In genomic region chr15:102395061-102395460, GRCm38 (mm10) we compare ENCODE assay signal across 10 mouse cellular contexts. TPM values are rescaled to one million over a fixed set of nuclear protein-coding genes. Genes with fewer than 3 reads are reported as not detected.
DNase-seq lines count a peak whose midpoint lies in the region; ATAC-seq and TF ChIP-seq lines count a peak whose summit lies in the region.
"Had no signal": no experiment of that assay in that cellular context is flagged by ENCODE, and none has a peak within 500 bp of the region (broad histone marks: within the 10 kb centered on the region; RNA-seq: fewer than 3 reads in every experiment).

No protein-coding gene starts in this region.

- 9% methylated on average over 3 of the region's 3 CpGs for WGBS in lung, embryonic 15.5 days
- 43% methylated on average over 3 of the region's 3 CpGs for WGBS in lung, adult 2 months
- WGBS in stomach, embryonic 14.5 days = 11% methylated on average over 3 of the region's 3 CpGs
- 32% methylated on average over 3 of the region's 3 CpGs for WGBS in hindbrain, embryonic 13.5 days

- TF ChIP-seq CTCF in lung, adult 2 months (IDR thresholded peaks at IDR 0.05; ENCODE audit: insufficient read depth, low read length) = no peak

- no peak for TF ChIP-seq POLR2A in lung, adult 2 months (IDR thresholded peaks at IDR 0.05; ENCODE audit: borderline replicate concordance, extremely low read depth, low read depth, low read length)

- no peaks in the 10 kb centered on the region for H3K36me3 ChIP-seq in lung, embryonic 15.5 days
- H3K36me3 ChIP-seq in stomach, embryonic 14.5 days (ENCODE audit: control insufficient read depth, insufficient read depth, low read length) = no peaks in the 10 kb centered on the region
- H3K36me3 ChIP-seq in hindbrain, embryonic 13.5 days = no peaks in the 10 kb centered on the region
- H3K36me3 ChIP-seq: midbrain, embryonic 12.5 days had no signal

- no peak overlapping the region for H3K9ac ChIP-seq in lung, embryonic 15.5 days
- H3K9ac ChIP-seq in stomach, embryonic 14.5 days (replicated peaks; ENCODE audit: low read depth, low read length) = no peak overlapping the region
- no peak overlapping the region for H3K9ac ChIP-seq in hindbrain, embryonic 13.5 days
- H3K9ac ChIP-seq: midbrain, embryonic 12.5 days had no signal

- no peak for DNase-seq in lung, adult 2 months
- DNase-seq in embryo, embryonic 10 days (ENCODE audit: low spot score) = peak; percentile 81
- peak; percentile 16 to 50 for DNase-seq in kidney, postnatal 25 days
- DNase-seq in natural killer cell, adult 2 months (ENCODE audit: low spot score in 2 of 2) = no peak
- no peak for DNase-seq in frontal cortex, postnatal 10 days (ENCODE audit: low spot score in 2 of 2)

- no peaks in the 10 kb centered on the region for H3K27me3 ChIP-seq in lung, embryonic 15.5 days
- no peaks in the 10 kb centered on the region for H3K27me3 ChIP-seq in stomach, embryonic 14.5 days (ENCODE audit: control insufficient read depth, insufficient read depth, low read length)
- no peaks in the 10 kb centered on the region for H3K27me3 ChIP-seq in hindbrain, embryonic 13.5 days

- no peak overlapping the region for H3K4me3 ChIP-seq in lung, embryonic 15.5 days
- no peak overlapping the region for H3K4me3 ChIP-seq in lung, adult 2 months (replicated peaks; ENCODE audit: extremely low read depth, low read depth, low read length)
- no peak overlapping the region for H3K4me3 ChIP-seq in stomach, embryonic 14.5 days (ENCODE audit: low read depth, low read length)
- H3K4me3 ChIP-seq in hindbrain, embryonic 13.5 days = no peak overlapping the region
- H3K4me3 ChIP-seq: erythroblast, embryonic 14.5 days; midbrain, embryonic 12.5 days had no signal

- no peaks in the 10 kb centered on the region for H3K9me3 ChIP-seq in lung, embryonic 15.5 days
- no peaks in the 10 kb centered on the region for H3K9me3 ChIP-seq in stomach, embryonic 14.5 days (ENCODE audit: control insufficient read depth, low read depth, low read length)
- no peaks in the 10 kb centered on the region for H3K9me3 ChIP-seq in hindbrain, embryonic 13.5 days
- H3K9me3 ChIP-seq: midbrain, embryonic 12.5 days had no signal

- ATAC-seq in lung, embryonic 15.5 days (ENCODE audit: borderline replicate concordance, extremely low read depth, low FRiP score, low TSS enrichment) = peak; percentile 17; the same call in 1 of the 2 replicates
- ATAC-seq in stomach, embryonic 14.5 days (ENCODE audit: insufficient number of reproducible peaks, insufficient read depth, low FRiP score, low read depth) = peak; percentile 77
- no peak for ATAC-seq in hindbrain, embryonic 13.5 days (ENCODE audit: low FRiP score)

- H3K4me1 ChIP-seq in lung, embryonic 15.5 days = peaks cover 28% of the 10 kb centered on the region
- H3K4me1 ChIP-seq in lung, adult 2 months (ENCODE audit: control insufficient read depth, insufficient read depth, low read length) = peaks cover 10% of the 10 kb centered on the region; the same call in 1 of the 2 replicates
- peaks cover 8% of the 10 kb centered on the region; the same call in 1 of the 2 replicates for H3K4me1 ChIP-seq in stomach, embryonic 14.5 days (ENCODE audit: control insufficient read depth, insufficient read depth, low read length)
- H3K4me1 ChIP-seq in hindbrain, embryonic 13.5 days (replicated peaks) = peaks cover 8% of the 10 kb centered on the region

- H3K4me2 ChIP-seq in lung, embryonic 15.5 days = no peak overlapping the region
- no peak overlapping the region for H3K4me2 ChIP-seq in stomach, embryonic 14.5 days (replicated peaks; ENCODE audit: low read depth, low read length)
- H3K4me2 ChIP-seq in hindbrain, embryonic 13.5 days = no peak overlapping the region
- H3K4me2 ChIP-seq: midbrain, embryonic 12.5 days had no signal

- H3K27ac ChIP-seq in lung, embryonic 15.5 days = peak overlapping the region; percentile 85
- peak overlapping the region; percentile 67; the same call in 1 of the 2 replicates for H3K27ac ChIP-seq in stomach, embryonic 14.5 days (ENCODE audit: low read length)
- no peak overlapping the region for H3K27ac ChIP-seq in hindbrain, embryonic 13.5 days
- H3K27ac ChIP-seq: midbrain, embryonic 12.5 days had no signal

RNA-seq across cellular contexts. Expression of gene Sp1, which starts 10.9 kb away (rescaled TPM):
- polyA plus RNA-seq in lung, embryonic 15.5 days (2015; fragmentation: Nextera tagmentation; extraction: Ambion mirVana) = 10.6 TPM in 2 replicates
- polyA plus RNA-seq in lung, adult 2 months (2012; rRNA removed) = 18.5 and 20.0 TPM in 2 replicates
- polyA plus RNA-seq in stomach, embryonic 14.5 days (2014; fragmentation: Nextera tagmentation; extraction: Ambion mirVana) = 16.9 and 18.9 TPM in 2 replicates
- polyA plus RNA-seq in hindbrain, embryonic 13.5 days (2015; fragmentation: Nextera tagmentation; extraction: Ambion mirVana) = 4.6 and 6.0 TPM in 2 replicates

RNA-seq across cellular contexts. Expression of gene Sp7, which starts 28.1 kb away (rescaled TPM):
- polyA plus RNA-seq in lung, embryonic 15.5 days (2015; fragmentation: Nextera tagmentation; extraction: Ambion mirVana) = 0.48 and 0.55 TPM in 2 replicates
- polyA plus RNA-seq in lung, adult 2 months (2012; rRNA removed) = 0.05 TPM in 1 of 2 replicates, not detected in the other
- 2.0 and 2.5 TPM in 2 replicates for polyA plus RNA-seq in stomach, embryonic 14.5 days (2014; fragmentation: Nextera tagmentation; extraction: Ambion mirVana)
- polyA plus RNA-seq in hindbrain, embryonic 13.5 days (2015; fragmentation: Nextera tagmentation; extraction: Ambion mirVana) = 1.1 and 1.2 TPM in 2 replicates
- polyA plus RNA-seq: erythroblast, embryonic 14.5 days had no signal

RNA-seq across cellular contexts. Expression of gene Aaas, which starts 44.5 kb away (rescaled TPM):
- 91.1 and 92.0 TPM in 2 replicates for polyA plus RNA-seq in lung, embryonic 15.5 days (2015; fragmentation: Nextera tagmentation; extraction: Ambion mirVana)
- 21.9 and 27.5 TPM in 2 replicates for polyA plus RNA-seq in lung, adult 2 months (2012; rRNA removed)
- 63.8 and 68.4 TPM in 2 replicates for polyA plus RNA-seq in stomach, embryonic 14.5 days (2014; fragmentation: Nextera tagmentation; extraction: Ambion mirVana)
- 33.3 and 34.8 TPM in 2 replicates for polyA plus RNA-seq in hindbrain, embryonic 13.5 days (2015; fragmentation: Nextera tagmentation; extraction: Ambion mirVana)

RNA-seq across cellular contexts. Expression of gene Amhr2, which starts 50.1 kb away (rescaled TPM):
- polyA plus RNA-seq in lung, embryonic 15.5 days (2015; fragmentation: Nextera tagmentation; extraction: Ambion mirVana) = 0.59 and 0.82 TPM in 2 replicates
- 20.8 and 21.1 TPM in 2 replicates for polyA plus RNA-seq in lung, adult 2 months (2012; rRNA removed)
- 0.94 and 1.2 TPM in 2 replicates for polyA plus RNA-seq in stomach, embryonic 14.5 days (2014; fragmentation: Nextera tagmentation; extraction: Ambion mirVana)
- 0.14 and 0.40 TPM in 2 replicates for polyA plus RNA-seq in hindbrain, embryonic 13.5 days (2015; fragmentation: Nextera tagmentation; extraction: Ambion mirVana)
- polyA plus RNA-seq: midbrain, embryonic 12.5 days had no signal

Comparison
In these comparisons a context has a peak if more than half of its experiments do, and no peak if none do; other contexts are left out.
1. DNase-seq: peak in embryo, embryonic 10 days (single experiment) and kidney, postnatal 25 days (2 of 2); none in lung, adult 2 months (single experiment), natural killer cell, adult 2 months (0 of 2) and frontal cortex, postnatal 10 days (0 of 2).